Mouse (Mus musculus) monocyte, adult 59 days (primary cell): ENCODE measurements around the gene Zfp354a. TPM values are rescaled to one million over a fixed set of nuclear protein-coding genes. Genes with fewer than 3 reads are reported as not detected.

Experiments used
- total RNA-seq, 2 experiments: library from RNA; stranded (reverse); gene quantifications; one replicate each; pipeline ENCODE4 v1.2.4; 2023

The Zfp354a gene
- total RNA-seq: not detected

GRCm38 (mm10) chr11:51059151-51059571 lies at the start of gene Zfp354a:
Gene Zfp354a, plus strand, starts transcription at chr11:51059257.

GRCm38 (mm10) chr11:51013936-51014335 lies 45.1 kb upstream of the Zfp354a start, which contains the start of gene Olfr54:
Gene Olfr54, plus strand, starts transcription at chr11:51014236.

GRCm38 (mm10) chr11:51047809-51048208 lies 11.2 kb upstream of the Zfp354a start, which contains the start of gene Olfr1375:
Gene Olfr1375, plus strand, starts transcription at chr11:51048109.

Other genes starting within 250 kb of the Zfp354a start
- gene Zfp354c, start 231.5 kb upstream of the Zfp354a start, total RNA-seq: under 1 TPM; 0.50 to 0.88 TPM
- not detected for gene Zfp879, start 217.7 kb upstream of the Zfp354a start, total RNA-seq
- not detected for gene Grm6, start 208.6 kb upstream of the Zfp354a start, total RNA-seq
- not detected for gene Zfp454, start 171.6 kb upstream of the Zfp354a start, total RNA-seq
- gene Zfp2, start 143.1 kb upstream of the Zfp354a start, total RNA-seq: under 1 TPM; 0.50 to 0.52 TPM
- gene Zfp354b, start 127.6 kb upstream of the Zfp354a start, total RNA-seq: not detected
- gene 4933414I15Rik, start 115.5 kb upstream of the Zfp354a start, total RNA-seq: not detected
- gene Prop1, start 105.5 kb upstream of the Zfp354a start, total RNA-seq: not detected
- not detected for gene Olfr1378, start 92.7 kb upstream of the Zfp354a start, total RNA-seq
- not detected for gene Olfr1377, start 77.3 kb upstream of the Zfp354a start, total RNA-seq
- not detected for gene Olfr51, start 55.7 kb upstream of the Zfp354a start, total RNA-seq
- not detected for gene Olfr54, start 45.0 kb upstream of the Zfp354a start, total RNA-seq
- not detected for gene Olfr1375, start 11.1 kb upstream of the Zfp354a start, total RNA-seq
- not detected for gene Gm12569, start 161.2 kb downstream of the Zfp354a start, total RNA-seq
- 100 to 1,000 TPM; 193 to 195 TPM for gene Clk4, start 202.5 kb downstream of the Zfp354a start, total RNA-seq
- not detected for gene BC049762, start 203.8 kb downstream of the Zfp354a start, total RNA-seq
- gene Col23a1, start 230.7 kb downstream of the Zfp354a start, total RNA-seq: under 1 TPM; 0.36 to 0.71 TPM